Mouse (Mus musculus) neural tube, embryonic 12.5 days (tissue): Measurements from ENCODE around the gene Slc39a11. TPM values are rescaled to one million over a fixed set of nuclear protein-coding genes. Genes with fewer than 3 reads are reported as not detected.

Experiments used
- ATAC-seq: fragments of 200-750 bp; cut with Nextera tagmentation; 2 replicates; pipeline ENCODE4 v1.8.0; 2017; ENCODE audit warnings: low read depth, mild to moderate bottlenecking, moderate TSS enrichment, moderate library complexity; ENCODE audit not compliant: low FRiP score
- H3K27ac ChIP-seq: fragments of 300-500 bp; sonication (generic); 2 replicates; pipeline ENCODE4 v1.5.1; 2016
- H3K27me3 ChIP-seq: fragments of 300-500 bp; sonication (generic); replicated peaks from 2 replicates; pipeline ENCODE4 v1.6.1; 2016; ENCODE audit warnings: mild to moderate bottlenecking
- H3K36me3 ChIP-seq: fragments of 300-500 bp; sonication (generic); 2 replicates; pipeline ENCODE4 v1.6.1; 2016; ENCODE audit warnings: mild to moderate bottlenecking
- H3K4me1 ChIP-seq: fragments of 300-500 bp; sonication (generic); 2 replicates; pipeline ENCODE4 v1.6.1; 2016
- H3K4me2 ChIP-seq: fragments of 300-500 bp; sonication (generic); replicated peaks from 2 replicates; pipeline ENCODE4 v1.6.1; 2016; ENCODE audit warnings: mild to moderate bottlenecking
- H3K4me3 ChIP-seq: fragments of 300-500 bp; sonication (generic); 2 replicates; pipeline ENCODE4 v1.5.1; 2016
- H3K9ac ChIP-seq: fragments of 300-500 bp; sonication (generic); 2 replicates; pipeline ENCODE4 v1.6.1; 2016; ENCODE audit warnings: mild to moderate bottlenecking
- H3K9me3 ChIP-seq: fragments of 300-500 bp; sonication (generic); 2 replicates; pipeline ENCODE4 v1.6.1; 2016; ENCODE audit warnings: mild to moderate bottlenecking
- WGBS: fragments of 180-500 bp; shearing (Covaris S2); methylation state at CpG from one replicate; pipeline ENCODE4 v1.1.7; 2016; 5-methylcytosine and 5-hydroxymethylcytosine counted together
- polyA plus RNA-seq: library from polyadenylated mRNA; unstranded; fragments of >200 nt; fragmentation: Nextera tagmentation; extraction: Ambion mirVana; gene quantifications from 2 replicates; pipeline ENCODE4 v1.2.1, GENCODE M21; 2016

Slc39a11 gene
- polyA plus RNA-seq, 1 experiment from 2014 or later, result 26.1 TPM

- WGBS, result 74% methylated on average over 5 of the region's 5 CpGs
- Histone ChIP-seq H3K27ac (no peak overlapping the region), H3K9ac (no peak overlapping the region), H3K4me3 (no peak overlapping the region), H3K4me2 (no peak overlapping the region), H3K36me3 (no peaks in the 10 kb centered on the region), H3K9me3 (peaks cover 6% of the 10 kb centered on the region; the same call in 1 of the 2 replicates), H3K4me1 (peaks cover 10% of the 10 kb centered on the region), H3K27me3 (no peaks in the 10 kb centered on the region)
- no peak for ATAC-seq
Observed at GRCm38 (mm10) chr11:113610266-113610665, 39.6 kb downstream of the Slc39a11 start.

GRCm38 (mm10) chr11:113609581-113609980 is 40.3 kb downstream of the Slc39a11 start:
- no peak for ATAC-seq
- Histone ChIP-seq H3K9ac (no peak overlapping the region), H3K36me3 (no peaks in the 10 kb centered on the region), H3K27me3 (no peaks in the 10 kb centered on the region), H3K27ac (no peak overlapping the region), H3K9me3 (peaks cover 6% of the 10 kb centered on the region; the same call in 1 of the 2 replicates), H3K4me3 (no peak overlapping the region), H3K4me2 (no peak overlapping the region), H3K4me1 (peaks cover 10% of the 10 kb centered on the region)
- WGBS, result 83% methylated on average over 5 of the region's 5 CpGs

DNA sequence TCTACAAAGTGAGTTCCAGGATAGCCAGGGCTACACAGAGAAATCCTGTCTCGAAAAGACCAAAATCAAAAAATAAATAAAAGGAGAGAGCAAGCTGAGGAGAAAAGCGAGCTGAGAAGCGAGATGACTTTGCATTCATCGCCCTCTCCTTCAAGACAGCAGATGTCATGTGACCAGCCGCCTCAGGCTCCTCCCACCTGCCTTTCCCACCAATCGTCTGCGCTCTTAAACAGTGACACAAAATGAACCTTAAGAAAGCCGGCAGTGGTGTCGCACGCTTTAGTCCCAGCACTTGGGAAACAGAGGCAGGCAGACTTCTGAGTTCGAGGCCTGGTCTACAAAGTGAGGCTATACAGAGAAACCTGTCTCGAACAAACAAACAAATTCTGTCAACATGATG is 42.3 kb downstream of the Slc39a11 start:
- H3K36me3 ChIP-seq, result no peaks in the 10 kb centered on the region
- no peak overlapping the region for H3K9ac ChIP-seq
- H3K4me1 ChIP-seq, result peaks cover 10% of the 10 kb centered on the region
- peaks cover 11% of the 10 kb centered on the region; the same call in 1 of the 2 replicates for H3K9me3 ChIP-seq
- H3K27ac ChIP-seq, result no peak overlapping the region
- H3K27me3 ChIP-seq, result no peaks in the 10 kb centered on the region
- ATAC-seq, result no peak
- 94% methylated on average over 12 of the region's 12 CpGs for WGBS
- H3K4me3 ChIP-seq, result no peak overlapping the region
- H3K4me2 ChIP-seq, result no peak overlapping the region

- Histone ChIP-seq H3K27me3 (no peaks in the 10 kb centered on the region), H3K36me3 (no peaks in the 10 kb centered on the region), H3K4me3 (no peak overlapping the region), H3K9me3 (peaks cover 9% of the 10 kb centered on the region; the same call in 1 of the 2 replicates), H3K4me2 (no peak overlapping the region), H3K4me1 (peaks cover 18% of the 10 kb centered on the region), H3K27ac (peak overlapping the region; percentile 42; the same call in 1 of the 2 replicates), H3K9ac (no peak overlapping the region)
- ATAC-seq, result peak; percentile 44
- 53% methylated on average over 12 of the region's 12 CpGs for WGBS
Observed at GRCm38 (mm10) chr11:113601616-113602343, 48.1 kb downstream of the Slc39a11 start.

GRCm38 (mm10) chr11:113600526-113601245 is 49.2 kb downstream of the Slc39a11 start:
- no peak overlapping the region for H3K4me3 ChIP-seq
- no peak overlapping the region for H3K4me2 ChIP-seq
- H3K36me3 ChIP-seq, result no peaks in the 10 kb centered on the region
- 77% methylated on average over 18 of the region's 18 CpGs for WGBS
- H3K4me1 ChIP-seq, result peaks cover 18% of the 10 kb centered on the region
- no peak for ATAC-seq
- 0 out of 2 replicates have a peak overlapping the region, but pooled peaks have one; percentile 42 for H3K27ac ChIP-seq
- H3K27me3 ChIP-seq, result no peaks in the 10 kb centered on the region
- H3K9me3 ChIP-seq, result 0 out of 2 replicates have a peak, but pooled peaks cover 5% of the 10 kb centered on the region
- no peak overlapping the region for H3K9ac ChIP-seq

DNA sequence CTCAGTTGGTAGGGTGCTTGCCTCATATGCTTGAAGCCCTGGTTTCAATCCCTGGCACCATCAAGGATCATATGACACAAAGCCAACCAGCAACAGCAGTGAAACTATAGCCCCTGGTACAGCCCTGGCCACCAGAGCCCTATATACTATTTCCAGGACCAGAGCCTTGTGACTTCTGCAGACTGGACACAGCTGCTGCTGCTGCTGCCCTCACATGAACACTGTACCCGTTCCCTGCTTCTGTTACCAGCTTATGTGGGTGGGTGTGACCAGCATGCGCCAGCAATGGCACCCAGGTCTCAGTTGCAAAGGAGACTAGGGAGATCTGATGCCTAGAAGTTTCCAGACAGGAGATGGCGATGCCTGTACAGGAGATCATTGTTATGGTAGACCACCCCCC is 52.2 kb downstream of the Slc39a11 start:
- H3K9me3 ChIP-seq, result no peaks in the 10 kb centered on the region
- no peak for ATAC-seq
- H3K27ac ChIP-seq, result no peak overlapping the region
- H3K27me3 ChIP-seq, result no peaks in the 10 kb centered on the region
- WGBS, result 91% methylated on average over 3 of the region's 3 CpGs
- H3K4me1 ChIP-seq, result peaks cover 18% of the 10 kb centered on the region
- no peak overlapping the region for H3K9ac ChIP-seq
- no peak overlapping the region for H3K4me3 ChIP-seq
- no peaks in the 10 kb centered on the region for H3K36me3 ChIP-seq
- H3K4me2 ChIP-seq, result no peak overlapping the region

DNA sequence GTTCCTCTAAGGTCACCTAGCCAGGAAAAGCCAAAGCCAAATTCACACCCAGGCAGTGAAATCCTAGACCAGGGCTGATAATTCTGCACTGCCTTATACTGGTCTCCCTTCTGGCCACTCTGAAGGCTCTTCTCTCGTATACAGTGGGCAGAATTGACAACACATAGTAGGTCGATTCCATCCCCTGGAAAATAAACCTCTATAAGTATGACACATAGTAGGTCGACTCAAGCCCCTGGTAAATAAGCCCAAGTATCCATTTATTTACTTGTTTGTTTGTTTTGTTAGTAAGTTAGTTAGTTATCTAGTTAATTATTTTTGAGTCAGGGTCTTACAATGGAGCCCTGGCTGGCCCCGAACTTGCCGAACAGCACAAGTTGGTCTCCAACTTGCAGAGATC is 54.7 kb downstream of the Slc39a11 start:
- Histone ChIP-seq H3K36me3 (no peaks in the 10 kb centered on the region), H3K9ac (no peak overlapping the region), H3K4me3 (no peak overlapping the region), H3K27ac (no peak overlapping the region), H3K4me1 (no peaks in the 10 kb centered on the region), H3K4me2 (no peak overlapping the region), H3K27me3 (no peaks in the 10 kb centered on the region), H3K9me3 (no peaks in the 10 kb centered on the region)
- WGBS, result 91% methylated on average over 5 of the region's 5 CpGs
- ATAC-seq, result no peak

- 64% methylated on average over 3 of the region's 3 CpGs for WGBS
- Histone ChIP-seq H3K4me3 (no peak overlapping the region), H3K27ac (no peak overlapping the region), H3K27me3 (no peaks in the 10 kb centered on the region), H3K4me2 (no peak overlapping the region), H3K9ac (no peak overlapping the region), H3K9me3 (no peaks in the 10 kb centered on the region), H3K4me1 (peaks cover 12% of the 10 kb centered on the region), H3K36me3 (no peaks in the 10 kb centered on the region)
- no peak for ATAC-seq
Observed at GRCm38 (mm10) chr11:113588936-113589335, 60.9 kb downstream of the Slc39a11 start.

- no peaks in the 10 kb centered on the region for H3K27me3 ChIP-seq
- H3K27ac ChIP-seq, result no peak overlapping the region
- H3K4me3 ChIP-seq, result no peak overlapping the region
- no peak for ATAC-seq
- peaks cover 19% of the 10 kb centered on the region for H3K4me1 ChIP-seq
- H3K36me3 ChIP-seq, result no peaks in the 10 kb centered on the region
- no peak overlapping the region for H3K9ac ChIP-seq
- H3K9me3 ChIP-seq, result no peaks in the 10 kb centered on the region
- 19% methylated on average over 6 of the region's 6 CpGs for WGBS
- no peak overlapping the region for H3K4me2 ChIP-seq
Observed at GRCm38 (mm10) chr11:113586423-113586822, 63.5 kb downstream of the Slc39a11 start.

GRCm38 (mm10) chr11:113583879-113584661 is 65.8 kb downstream of the Slc39a11 start:
- H3K27me3 ChIP-seq, result no peaks in the 10 kb centered on the region
- no peak overlapping the region for H3K4me3 ChIP-seq
- peak overlapping the region; percentile 33; the same call in 1 of the 2 replicates for H3K9ac ChIP-seq
- H3K4me2 ChIP-seq, result no peak overlapping the region
- no peaks in the 10 kb centered on the region for H3K9me3 ChIP-seq
- no peaks in the 10 kb centered on the region for H3K36me3 ChIP-seq
- ATAC-seq, result peak; percentile 81
- peak overlapping the region; percentile 61 for H3K27ac ChIP-seq
- WGBS, result 23% methylated on average over 11 of the region's 11 CpGs
- peaks cover 19% of the 10 kb centered on the region for H3K4me1 ChIP-seq

GRCm38 (mm10) chr11:113577221-113577620 is 72.7 kb downstream of the Slc39a11 start:
- no peak overlapping the region for H3K9ac ChIP-seq
- no peaks in the 10 kb centered on the region for H3K4me1 ChIP-seq
- H3K36me3 ChIP-seq, result no peaks in the 10 kb centered on the region
- no peak overlapping the region for H3K4me3 ChIP-seq
- WGBS, result 83% methylated on average over 4 of the region's 4 CpGs
- H3K27ac ChIP-seq, result no peak overlapping the region
- H3K9me3 ChIP-seq, result no peaks in the 10 kb centered on the region
- ATAC-seq, result no peak
- H3K27me3 ChIP-seq, result no peaks in the 10 kb centered on the region
- no peak overlapping the region for H3K4me2 ChIP-seq

DNA sequence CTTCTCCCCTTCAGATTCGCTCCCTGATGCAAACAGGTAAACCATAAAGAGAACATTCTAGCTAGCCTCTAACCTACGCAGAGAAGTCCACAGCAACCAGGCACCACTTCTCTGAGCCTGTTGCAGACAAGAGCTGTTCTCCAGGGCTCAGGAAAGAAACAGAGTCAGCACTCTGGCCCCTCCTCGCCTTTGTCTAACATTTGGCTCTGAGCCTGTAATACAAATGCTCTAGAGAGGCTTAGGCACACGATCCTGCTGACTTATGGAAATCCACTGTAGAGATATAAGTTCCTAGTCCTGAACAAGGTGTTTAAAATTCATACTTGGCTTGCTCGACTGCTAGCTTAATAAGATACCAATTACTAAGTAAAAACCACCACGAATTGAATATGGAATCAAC is 77.2 kb downstream of the Slc39a11 start:
- H3K27me3 ChIP-seq, result no peaks in the 10 kb centered on the region
- H3K27ac ChIP-seq, result no peak overlapping the region
- no peak for ATAC-seq
- H3K9ac ChIP-seq, result no peak overlapping the region
- no peaks in the 10 kb centered on the region for H3K36me3 ChIP-seq
- H3K4me2 ChIP-seq, result no peak overlapping the region
- H3K4me3 ChIP-seq, result no peak overlapping the region
- 0 out of 2 replicates have a peak, but pooled peaks cover 2% of the 10 kb centered on the region for H3K4me1 ChIP-seq
- 69% methylated on average over 6 of the region's 6 CpGs for WGBS
- H3K9me3 ChIP-seq, result no peaks in the 10 kb centered on the region
